Comparison of ENCODE assay signal across 1 mouse cellular context in genomic region chr7:19006476-19006875, GRCm38 (mm10).
TF ChIP-seq lines count a peak whose summit lies in the region.

No protein-coding gene starts in this region.

TF ChIP-seq in CH12.LX, 34 proteins besides CTCF, POLR2A, EP300 and RAD21 (continued from another document):
- no peak for TF ChIP-seq CHD1 (IDR thresholded peaks at IDR 0.05; ENCODE audit: low read depth, low read length)
- TF ChIP-seq ZKSCAN1 (IDR thresholded peaks at IDR 0.05; ENCODE audit: borderline replicate concordance, low read depth, low read length): no peak
